Mouse (Mus musculus): Measurements from ENCODE around the gene Rad51d. TPM values are rescaled to one million over a fixed set of nuclear protein-coding genes. Genes with fewer than 3 reads are reported as not detected.

Gene Rad51d
- total RNA-seq, 1 experiment: 9.1 TPM

GRCm38 (mm10) chr11:82847571-82848000 is 42.8 kb downstream of the Rad51d start:
- TF ChIP-seq HCFC1 (IDR thresholded peaks at IDR 0.05; ENCODE audit: borderline replicate concordance, insufficient read depth, low read length) (no peak), MAFK (IDR thresholded peaks at IDR 0.05; ENCODE audit: insufficient read depth, low read depth, low read length) (no peak), CHD2 (IDR thresholded peaks at IDR 0.05; ENCODE audit: low read depth, low read length) (no peak), ZNF384 (IDR thresholded peaks at IDR 0.05; ENCODE audit: low read depth, low read length) (no peak), ZC3H11A (IDR thresholded peaks at IDR 0.05; ENCODE audit: borderline replicate concordance, low read depth, low read length) (no peak)
- DNase-seq (ENCODE audit: low read depth, low spot score): no peak
- Histone ChIP-seq H3K36me3 (ENCODE audit: control insufficient read depth, insufficient read depth, low read length, poor library complexity, severe bottlenecking) (no peaks in the 10 kb centered on the region), H3K9ac (ENCODE audit: insufficient read depth, low read depth, low read length, poor library complexity, severe bottlenecking) (no peak overlapping the region), H3K4me1 (ENCODE audit: control insufficient read depth in 2 of 2, insufficient read depth in 2 of 2, low read length in 2 of 2, poor library complexity in 1 of 2) (peaks cover 0 to 18% of the 10 kb centered on the region in 2 experiments; a peak in 1 of 4 replicates), H3K27ac (ENCODE audit: insufficient read depth, low read depth, low read length, poor library complexity, severe bottlenecking) (no peak overlapping the region), H3K4me3 (ENCODE audit: insufficient read depth in 1 of 2, low read depth in 1 of 2, low read length in 2 of 2, poor library complexity in 1 of 2, severe bottlenecking in 1 of 2) (no peak overlapping the region), H3K9me3 (ENCODE audit: control insufficient read depth, insufficient read depth, low read depth, low read length) (no peaks in the 10 kb centered on the region)
- in situ Hi-C loops (cut with MboI; ENCODE audit: low sequenced_read_pairs in 2 of 2, unreplicated experiment in 2 of 2): no loop called here

GRCm38 (mm10) chr11:82846938-82847337 is 43.5 kb downstream of the Rad51d start:
- no peak overlapping the region for H3K4me3 ChIP-seq (ENCODE audit: insufficient read depth in 1 of 2, low read depth in 1 of 2, low read length in 2 of 2, poor library complexity in 1 of 2, severe bottlenecking in 1 of 2)

GRCm38 (mm10) chr11:82846079-82846436 is 44.4 kb downstream of the Rad51d start:
- Histone ChIP-seq H3K9me3 (ENCODE audit: control insufficient read depth, insufficient read depth, low read depth, low read length) (no peaks in the 10 kb centered on the region), H3K4me3 (ENCODE audit: insufficient read depth in 1 of 2, low read depth in 1 of 2, low read length in 2 of 2, poor library complexity in 1 of 2, severe bottlenecking in 1 of 2) (peak overlapping the region; percentile 5 to 34; a peak in 2 of 4 replicates), H3K36me3 (ENCODE audit: control insufficient read depth, insufficient read depth, low read length, poor library complexity, severe bottlenecking) (no peaks in the 10 kb centered on the region), H3K27ac (ENCODE audit: insufficient read depth, low read depth, low read length, poor library complexity, severe bottlenecking) (peak overlapping the region; percentile 50), H3K4me1 (ENCODE audit: control insufficient read depth in 2 of 2, insufficient read depth in 2 of 2, low read length in 2 of 2, poor library complexity in 1 of 2) (peaks cover 2 to 21% of the 10 kb centered on the region in 2 experiments; a peak in 1 of 4 replicates), H3K9ac (ENCODE audit: insufficient read depth, low read depth, low read length, poor library complexity, severe bottlenecking) (peak overlapping the region; percentile 62)
- in situ Hi-C loops (cut with MboI; ENCODE audit: low sequenced_read_pairs in 2 of 2, unreplicated experiment in 2 of 2): no loop called here
- DNase-seq (ENCODE audit: low read depth, low spot score): no peak
- no peak for TF ChIP-seq ZC3H11A (IDR thresholded peaks at IDR 0.05; ENCODE audit: borderline replicate concordance, low read depth, low read length)
- no peak for TF ChIP-seq HCFC1 (IDR thresholded peaks at IDR 0.05; ENCODE audit: borderline replicate concordance, insufficient read depth, low read length)
- no peak for TF ChIP-seq MAFK (IDR thresholded peaks at IDR 0.05; ENCODE audit: insufficient read depth, low read depth, low read length)
- TF ChIP-seq CHD2 (IDR thresholded peaks at IDR 0.05; ENCODE audit: low read depth, low read length): no peak
- no peak for TF ChIP-seq ZNF384 (IDR thresholded peaks at IDR 0.05; ENCODE audit: low read depth, low read length)

More at GRCm38 (mm10) chr11:82846938-82847337, 43.5 kb downstream of the Rad51d start:
- in situ Hi-C loops (cut with MboI; ENCODE audit: low sequenced_read_pairs in 2 of 2, unreplicated experiment in 2 of 2): no loop called here
- no peaks in the 10 kb centered on the region for H3K9me3 ChIP-seq (ENCODE audit: control insufficient read depth, insufficient read depth, low read depth, low read length)
- DNase-seq (ENCODE audit: low read depth, low spot score): no peak
- no peak overlapping the region for H3K27ac ChIP-seq (ENCODE audit: insufficient read depth, low read depth, low read length, poor library complexity, severe bottlenecking)
- no peak for TF ChIP-seq HCFC1 (IDR thresholded peaks at IDR 0.05; ENCODE audit: borderline replicate concordance, insufficient read depth, low read length)
- TF ChIP-seq CHD2 (IDR thresholded peaks at IDR 0.05; ENCODE audit: low read depth, low read length): no peak
- TF ChIP-seq MAFK (IDR thresholded peaks at IDR 0.05; ENCODE audit: insufficient read depth, low read depth, low read length): no peak
- TF ChIP-seq ZC3H11A (IDR thresholded peaks at IDR 0.05; ENCODE audit: borderline replicate concordance, low read depth, low read length): no peak
- TF ChIP-seq ZNF384 (IDR thresholded peaks at IDR 0.05; ENCODE audit: low read depth, low read length): no peak
- H3K9ac ChIP-seq (ENCODE audit: insufficient read depth, low read depth, low read length, poor library complexity, severe bottlenecking): no peak overlapping the region
- peaks cover 0 to 18% of the 10 kb centered on the region in 2 experiments; a peak in 1 of 4 replicates for H3K4me1 ChIP-seq (ENCODE audit: control insufficient read depth in 2 of 2, insufficient read depth in 2 of 2, low read length in 2 of 2, poor library complexity in 1 of 2)
- no peaks in the 10 kb centered on the region for H3K36me3 ChIP-seq (ENCODE audit: control insufficient read depth, insufficient read depth, low read length, poor library complexity, severe bottlenecking)

- Histone ChIP-seq H3K27ac (ENCODE audit: insufficient read depth, low read depth, low read length, poor library complexity, severe bottlenecking) (peak overlapping the region; percentile 50), H3K4me1 (ENCODE audit: control insufficient read depth in 2 of 2, insufficient read depth in 2 of 2, low read length in 2 of 2, poor library complexity in 1 of 2) (peaks cover 2 to 25% of the 10 kb centered on the region in 2 experiments; a peak in 1 of 4 replicates), H3K4me3 (ENCODE audit: insufficient read depth in 1 of 2, low read depth in 1 of 2, low read length in 2 of 2, poor library complexity in 1 of 2, severe bottlenecking in 1 of 2) (peak overlapping the region; percentile 5 to 34; a peak in 3 of 4 replicates), H3K9ac (ENCODE audit: insufficient read depth, low read depth, low read length, poor library complexity, severe bottlenecking) (peak overlapping the region; percentile 62), H3K9me3 (ENCODE audit: control insufficient read depth, insufficient read depth, low read depth, low read length) (no peaks in the 10 kb centered on the region), H3K36me3 (ENCODE audit: control insufficient read depth, insufficient read depth, low read length, poor library complexity, severe bottlenecking) (no peaks in the 10 kb centered on the region)
- in situ Hi-C loops (cut with MboI; ENCODE audit: low sequenced_read_pairs in 2 of 2, unreplicated experiment in 2 of 2): no loop called here
- no peak for DNase-seq (ENCODE audit: low read depth, low spot score)
- no peak for TF ChIP-seq HCFC1 (IDR thresholded peaks at IDR 0.05; ENCODE audit: borderline replicate concordance, insufficient read depth, low read length)
- TF ChIP-seq MAFK (IDR thresholded peaks at IDR 0.05; ENCODE audit: insufficient read depth, low read depth, low read length): peak; percentile 59
- TF ChIP-seq ZC3H11A (IDR thresholded peaks at IDR 0.05; ENCODE audit: borderline replicate concordance, low read depth, low read length): no peak
- TF ChIP-seq ZNF384 (IDR thresholded peaks at IDR 0.05; ENCODE audit: low read depth, low read length): no peak
- no peak for TF ChIP-seq CHD2 (IDR thresholded peaks at IDR 0.05; ENCODE audit: low read depth, low read length)
These were observed 44.9 kb downstream of the Rad51d start for GRCm38 (mm10) chr11:82845415-82846078.

Measured in ES-E14 (cell line).